Mouse (Mus musculus) MEL (cell line): ENCODE measurements around the gene Prim2. TPM values are rescaled to one million over a fixed set of nuclear protein-coding genes. Genes with fewer than 3 reads are reported as not detected.

Experiments
- DNase-seq: peaks from one replicate; pipeline ENCODE4 v3.0.0; 2011; ENCODE audit warnings: low read depth, low spot score
- H3K27ac ChIP-seq: 2 replicates; pipeline ENCODE4 v1.5.1; 2012; ENCODE audit warnings: low read depth, mild to moderate bottlenecking, control low read depth, low read length, moderate library complexity; ENCODE audit not compliant: control insufficient read depth
- H3K27me3 ChIP-seq, 2 experiments: fragments of 150-350 bp in 1 of 2; sonication (generic) in 1 of 2; 2 replicates each; pipeline ENCODE4 v1.6.1; 2012; ENCODE audit warnings: low read length in 2 of 2, mild to moderate bottlenecking in 2 of 2, improper control_type of control experiment in 1 of 2, moderate library complexity in 1 of 2; ENCODE audit not compliant: insufficient read depth in 2 of 2, control insufficient read depth in 1 of 2
- H3K36me3 ChIP-seq, 2 experiments: 2 replicates each; pipeline ENCODE4 v1.6.1; 2012 to 2014; ENCODE audit warnings: low read length in 2 of 2, improper control_type of control experiment in 1 of 2, inconsistent platforms in 1 of 2, mild to moderate bottlenecking in 1 of 2; ENCODE audit not compliant: insufficient read depth in 2 of 2, control insufficient read depth in 1 of 2
- H3K4me1 ChIP-seq, 2 experiments: fragments of 150-350 bp in 1 of 2; sonication (generic) in 1 of 2; 2 replicates each; pipeline ENCODE4 v1.6.1; 2012; ENCODE audit warnings: low read length in 2 of 2, improper control_type of control experiment in 1 of 2, mild to moderate bottlenecking in 1 of 2; ENCODE audit not compliant: insufficient read depth in 2 of 2, control insufficient read depth in 1 of 2
- H3K4me3 ChIP-seq, 2 experiments: fragments of 150-350 bp in 1 of 2; sonication (generic) in 1 of 2; 2 replicates each; pipeline ENCODE4 v1.5.1; 2012; ENCODE audit warnings: low read depth in 2 of 2, low read length in 2 of 2, mild to moderate bottlenecking in 2 of 2, moderate library complexity in 2 of 2, control low read depth in 1 of 2, improper control_type of control experiment in 1 of 2; ENCODE audit not compliant: control insufficient read depth in 1 of 2, insufficient read depth in 1 of 2
- H3K79me2 ChIP-seq: 2 replicates; pipeline ENCODE4 v1.6.1; 2012; ENCODE audit warnings: mild to moderate bottlenecking, low read length, moderate library complexity; ENCODE audit not compliant: control insufficient read depth, poor library complexity, insufficient read depth
- H3K9ac ChIP-seq: 2 replicates; pipeline ENCODE4 v1.6.1; 2012; ENCODE audit warnings: low read depth, mild to moderate bottlenecking, control low read depth, low read length, moderate library complexity; ENCODE audit not compliant: control insufficient read depth, poor library complexity, severe bottlenecking
- H3K9me3 ChIP-seq: fragments of 150-350 bp; sonication (generic); replicated peaks from 2 replicates; pipeline ENCODE4 v1.6.1; 2012; ENCODE audit warnings: mild to moderate bottlenecking, low read length, improper control_type of control experiment, moderate library complexity; ENCODE audit not compliant: insufficient read depth
- CTCF ChIP-seq, 3 experiments: IDR thresholded peaks in 2 of 3; conservative IDR thresholded peaks in 1 of 3; 2 replicates each; pipeline ENCODE4 v1.5.1; 2011 to 2012; ENCODE audit warnings: low read length in 3 of 3, low read depth in 2 of 3, mild to moderate bottlenecking in 2 of 3, improper control_type of control experiment in 1 of 3, inconsistent platforms in 1 of 3, mixed read lengths in 1 of 3, moderate library complexity in 1 of 3; ENCODE audit not compliant: control insufficient read depth in 1 of 3, insufficient read depth in 1 of 3, poor library complexity in 1 of 3, severe bottlenecking in 1 of 3
- ETS1 ChIP-seq: IDR thresholded peaks from 2 replicates; pipeline ENCODE4 v1.6.1; 2012; ENCODE audit warnings: low read depth, mild to moderate bottlenecking, inconsistent platforms, low read length, improper control_type of control experiment, moderate library complexity
- GABPA ChIP-seq: IDR thresholded peaks from 2 replicates; pipeline ENCODE4 v1.6.1; 2012; ENCODE audit warnings: low read depth, mild to moderate bottlenecking, inconsistent platforms, low read length, improper control_type of control experiment, moderate library complexity
- MAX ChIP-seq: IDR thresholded peaks from 2 replicates; pipeline ENCODE4 v1.6.1; 2011; ENCODE audit warnings: low read length, improper control_type of control experiment
- MAZ ChIP-seq: IDR thresholded peaks from 2 replicates; pipeline ENCODE4 v1.6.1; 2012; ENCODE audit warnings: low read depth, mild to moderate bottlenecking, inconsistent platforms, low read length, improper control_type of control experiment
- MEF2A ChIP-seq: IDR thresholded peaks from 2 replicates; pipeline ENCODE4 v1.6.1; 2014; ENCODE audit warnings: low read depth, mild to moderate bottlenecking, inconsistent platforms, low read length, improper control_type of control experiment; ENCODE audit not compliant: poor library complexity, insufficient replicate concordance, severe bottlenecking; ENCODE audit errors: extremely low read depth
- MXI1 ChIP-seq: IDR thresholded peaks from 2 replicates; pipeline ENCODE4 v1.6.1; 2011; ENCODE audit warnings: mild to moderate bottlenecking, low read depth, low read length, improper control_type of control experiment
- POLR2A ChIP-seq, 2 experiments: IDR thresholded peaks; 2 replicates each; pipeline ENCODE4 v1.6.1; 2011 to 2012; ENCODE audit warnings: low read length in 2 of 2, mild to moderate bottlenecking in 2 of 2, control low read depth in 1 of 2, improper control_type of control experiment in 1 of 2, low read depth in 1 of 2, moderate library complexity in 1 of 2; ENCODE audit not compliant: control insufficient read depth in 1 of 2, insufficient read depth in 1 of 2, poor library complexity in 1 of 2
- POLR2AphosphoS5 ChIP-seq: IDR thresholded peaks from 2 replicates; pipeline ENCODE4 v1.6.1; 2012; ENCODE audit warnings: low read depth, borderline replicate concordance, mild to moderate bottlenecking, inconsistent platforms, low read length, moderate library complexity, mixed read lengths
- RAD21 ChIP-seq: IDR thresholded peaks from 2 replicates; pipeline ENCODE4 v1.6.1; 2011; ENCODE audit warnings: mild to moderate bottlenecking, low read depth, low read length, improper control_type of control experiment
- RCOR1 ChIP-seq: IDR thresholded peaks from 2 replicates; pipeline ENCODE4 v1.6.1; 2012; ENCODE audit warnings: low read depth, mild to moderate bottlenecking, inconsistent platforms, low read length, improper control_type of control experiment
- SIN3A ChIP-seq: IDR thresholded peaks from 2 replicates; pipeline ENCODE4 v1.6.1; 2012; ENCODE audit warnings: low read length, improper control_type of control experiment, inconsistent platforms
- SMC3 ChIP-seq: IDR thresholded peaks from 2 replicates; pipeline ENCODE4 v1.6.1; 2011; ENCODE audit warnings: low read depth, low read length, improper control_type of control experiment
- TAL1 ChIP-seq: IDR thresholded peaks from 2 replicates; pipeline ENCODE4 v1.6.1; 2012; ENCODE audit warnings: mild to moderate bottlenecking, inconsistent platforms, low read length, moderate library complexity, mixed read lengths
- TBP ChIP-seq: IDR thresholded peaks from 2 replicates; pipeline ENCODE4 v1.8.0; 2011; ENCODE audit warnings: low read depth, low read length, improper control_type of control experiment
- USF1 ChIP-seq: IDR thresholded peaks from 2 replicates; pipeline ENCODE4 v1.6.1; 2014; ENCODE audit warnings: low read depth, mild to moderate bottlenecking, inconsistent platforms, low read length, improper control_type of control experiment, moderate library complexity
- ZKSCAN1 ChIP-seq: IDR thresholded peaks from 2 replicates; pipeline ENCODE4 v1.6.1; 2012; ENCODE audit warnings: low read depth, mild to moderate bottlenecking, inconsistent platforms, low read length, improper control_type of control experiment, moderate library complexity
- ZNF384 ChIP-seq: IDR thresholded peaks from 2 replicates; pipeline ENCODE4 v1.6.1; 2012; ENCODE audit warnings: low read depth, mild to moderate bottlenecking, inconsistent platforms, low read length, improper control_type of control experiment
- polyA plus RNA-seq, 2 experiments: library from polyadenylated mRNA; stranded (reverse) in 1 of 2; unstranded in 1 of 2; fragments of >175 nt in 1 of 2; fragments of >200 nt in 1 of 2; gene quantifications; 2 replicates each; pipeline versions ENCODE4 v1.2.1 to v1.2.4; 2012; ENCODE audit warnings: low replicate concordance in 2 of 2, low read depth in 1 of 2; ENCODE audit not compliant: insufficient read length in 2 of 2, insufficient read depth in 1 of 2, missing spikeins in 1 of 2
- total RNA-seq: library from RNA; depleted of rRNA; stranded (reverse); fragments of 300-350 nt; gene quantifications from 2 replicates; pipeline ENCODE4 v1.2.3, GENCODE M21; 2012

Prim2 gene
- total and polyA plus RNA-seq, 3 experiments, result 36.1 to 48.9 TPM; not detected in 1

DNA sequence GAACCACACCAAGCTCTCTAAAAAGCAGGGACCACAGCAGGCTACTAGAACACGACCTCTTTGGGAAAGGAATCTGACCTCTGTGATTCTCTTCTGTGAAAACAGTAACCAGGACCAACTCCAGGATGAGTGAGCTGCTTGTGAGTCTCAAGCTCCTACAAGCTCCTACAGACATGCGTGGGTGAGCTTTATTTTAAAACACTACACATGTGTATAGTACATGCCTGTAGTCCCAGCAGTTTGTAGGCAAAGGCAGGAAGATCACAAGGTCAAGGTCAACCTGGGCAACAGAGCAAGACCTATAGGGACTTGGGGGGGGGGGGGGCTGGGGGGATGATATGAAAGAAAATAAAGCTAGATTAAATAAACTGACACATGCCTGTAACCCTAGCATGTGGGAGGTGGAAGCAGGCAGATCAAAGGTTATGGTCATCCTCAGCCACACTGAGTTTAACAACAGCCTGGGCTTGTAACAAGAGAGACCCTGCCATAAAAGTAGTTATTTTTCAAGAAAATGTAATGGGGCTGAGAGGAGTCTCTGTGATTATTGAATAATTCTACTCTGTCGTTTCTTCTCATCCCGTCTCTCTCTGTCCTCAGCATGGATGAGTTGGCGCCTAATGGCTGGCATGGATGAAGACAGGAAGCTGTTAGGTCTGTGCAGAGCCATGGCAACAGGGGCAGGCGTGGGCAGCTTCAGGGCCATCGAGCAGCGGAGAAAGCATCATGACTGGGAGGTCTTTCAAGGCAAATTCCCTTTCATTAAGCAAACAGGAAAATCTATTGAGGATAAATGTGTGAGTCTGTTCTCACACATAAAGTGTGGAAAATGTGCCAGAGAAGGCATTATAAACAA lies 78.8 kb downstream of the Prim2 start:
- no peak overlapping the region for H3K27ac ChIP-seq
- H3K36me3 ChIP-seq, result peaks cover 0 to 8% of the 10 kb centered on the region in 2 experiments

DNA sequence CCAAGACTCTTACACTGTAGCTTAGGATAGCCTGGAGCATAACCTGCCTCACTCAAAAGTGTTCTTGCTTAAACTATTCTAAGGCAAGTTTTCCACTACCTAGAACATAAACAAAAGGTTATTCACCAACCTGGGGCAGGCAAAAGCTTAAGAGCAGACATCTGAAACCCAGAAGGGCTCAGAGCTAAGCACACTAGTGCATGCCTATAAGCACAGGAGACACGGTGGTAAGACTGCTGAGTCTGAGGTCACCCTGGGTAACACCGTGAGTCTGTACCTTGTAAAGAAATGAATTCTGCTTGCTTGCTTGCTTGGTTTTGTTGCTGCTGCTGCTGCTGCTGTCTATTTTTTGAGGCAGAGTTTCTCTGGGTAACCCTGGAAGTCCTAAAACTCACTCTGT lies 80.1 kb downstream of the Prim2 start:
- H3K4me3 ChIP-seq, result no peak overlapping the region
- no peaks in the 10 kb centered on the region for H3K79me2 ChIP-seq
- peaks cover 5 to 8% of the 10 kb centered on the region in 2 experiments; a peak in 3 of 4 replicates for H3K4me1 ChIP-seq
- no peak overlapping the region for H3K9ac ChIP-seq
- H3K36me3 ChIP-seq, result peaks cover 0 to 8% of the 10 kb centered on the region in 2 experiments
- no peaks in the 10 kb centered on the region for H3K27me3 ChIP-seq
- TF ChIP-seq CTCF (IDR thresholded peaks at IDR 0.05 in 2 of 3, conservative IDR thresholded peaks at IDR 0.05 in 1 of 3; ENCODE audit: control insufficient read depth in 1 of 3, insufficient read depth in 1 of 3, low read depth in 2 of 3, low read length in 3 of 3, poor library complexity in 1 of 3, severe bottlenecking in 1 of 3) (no peak), TAL1 (no peak), MAX (no peak), GABPA (no peak), MEF2A (no peak), MAZ (no peak)
- no peak overlapping the region for H3K27ac ChIP-seq
- no peak for DNase-seq
- no peaks in the 10 kb centered on the region for H3K9me3 ChIP-seq

More for the DNA sequence above, 78.8 kb downstream of the Prim2 start:
- Histone ChIP-seq H3K9me3 (no peaks in the 10 kb centered on the region), H3K27me3 (no peaks in the 10 kb centered on the region), H3K4me3 (no peak overlapping the region), H3K79me2 (no peaks in the 10 kb centered on the region)
- TF ChIP-seq MXI1, result no peak
- no peak for TF ChIP-seq MAX
- TF ChIP-seq POLR2AphosphoS5, result no peak
- no peak for TF ChIP-seq SMC3
- TF ChIP-seq RCOR1, result no peak
- TF ChIP-seq, all 39 proteins: peak for 0
- H3K4me1 ChIP-seq, result peaks cover 4 to 5% of the 10 kb centered on the region in 2 experiments; a peak in 3 of 4 replicates
- H3K9ac ChIP-seq, result no peak overlapping the region
- no peak for DNase-seq

DNA sequence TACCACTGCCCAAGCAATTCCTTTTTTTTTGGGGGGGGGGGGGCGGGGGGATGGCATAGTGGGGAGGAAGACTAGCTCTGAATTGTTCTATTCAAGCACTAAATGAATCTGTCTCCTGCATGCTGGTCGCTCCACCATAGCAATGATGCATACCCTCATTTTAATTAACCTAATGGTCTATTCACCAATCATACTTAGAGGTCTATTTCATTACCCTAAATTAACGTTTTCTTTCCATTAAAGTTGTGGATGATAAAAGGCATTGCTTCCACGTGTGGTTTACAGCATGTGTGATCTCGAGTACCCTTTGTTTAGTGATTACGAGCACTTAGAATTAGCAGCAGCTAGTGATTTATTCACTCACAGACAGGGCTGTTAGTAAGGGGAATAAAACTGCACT lies 81.0 kb downstream of the Prim2 start:
- no peak overlapping the region for H3K27ac ChIP-seq
- H3K9ac ChIP-seq, result no peak overlapping the region
- no peaks in the 10 kb centered on the region for H3K79me2 ChIP-seq
- H3K4me3 ChIP-seq, result no peak overlapping the region
- DNase-seq, result no peak
- H3K27me3 ChIP-seq, result no peaks in the 10 kb centered on the region
- peaks cover 5 to 11% of the 10 kb centered on the region in 2 experiments; a peak in 3 of 4 replicates for H3K4me1 ChIP-seq
- TF ChIP-seq POLR2A (IDR thresholded peaks at IDR 0.05; ENCODE audit: control insufficient read depth in 1 of 2, insufficient read depth in 1 of 2, low read depth in 1 of 2, low read length in 2 of 2, poor library complexity in 1 of 2), result no peak
- TF ChIP-seq USF1, result no peak
- TF ChIP-seq RAD21, result no peak
- no peak for TF ChIP-seq ZKSCAN1
- TF ChIP-seq TBP, result no peak
- TF ChIP-seq ZNF384, result no peak
- TF ChIP-seq ETS1, result no peak
- TF ChIP-seq SIN3A, result no peak
- no peaks in the 10 kb centered on the region for H3K9me3 ChIP-seq
- H3K36me3 ChIP-seq, result peaks cover 0 to 8% of the 10 kb centered on the region in 2 experiments
